Mouse (Mus musculus): ENCODE data around the gene Slc6a6. TPM values are rescaled to one million over a fixed set of nuclear protein-coding genes. Genes with fewer than 3 reads are reported as not detected.
A peak's percentile ranks its signal among the peaks of the same experiment; 100 is the strongest.

Slc6a6 gene
- polyA plus RNA-seq, 2 experiments = 41.2 to 43.3 TPM

GRCm38 (mm10) chr6:91752884-91753283 is 69.0 kb downstream of the Slc6a6 start:
- WGBS = 67% methylated on average over 6 of the region's 8 CpGs
- no peak for ATAC-seq (ENCODE audit: low FRiP score, low read depth)
- H3K4me1 ChIP-seq (ENCODE audit: control insufficient read depth, insufficient read depth, low read length) = no peaks in the 10 kb centered on the region
- H3K9me3 ChIP-seq (ENCODE audit: control insufficient read depth, low read length) = no peaks in the 10 kb centered on the region
- no peak overlapping the region for H3K9ac ChIP-seq (ENCODE audit: low read depth, low read length, severe bottlenecking)
- no peak overlapping the region for H3K4me2 ChIP-seq (replicated peaks; ENCODE audit: low read depth, low read length, severe bottlenecking)
- TF ChIP-seq POLR2A (IDR thresholded peaks at IDR 0.05; ENCODE audit: borderline replicate concordance, extremely low read depth, insufficient read depth, insufficient read length) = no peak
- peaks cover 79% of the 10 kb centered on the region for H3K36me3 ChIP-seq (ENCODE audit: control insufficient read depth, insufficient read depth, low read length)
- DNase-seq (ENCODE audit: low spot score) = no peak
- H3K4me3 ChIP-seq (replicated peaks; ENCODE audit: low read length) = no peak overlapping the region
- H3K27ac ChIP-seq (replicated peaks; ENCODE audit: low read depth, low read length) = no peak overlapping the region
- no peaks in the 10 kb centered on the region for H3K27me3 ChIP-seq (ENCODE audit: control insufficient read depth, insufficient read depth, low read length)

- Histone ChIP-seq H3K27me3 (ENCODE audit: control insufficient read depth, insufficient read depth, low read length) (no peaks in the 10 kb centered on the region), H3K9me3 (ENCODE audit: control insufficient read depth, low read length) (no peaks in the 10 kb centered on the region), H3K4me1 (ENCODE audit: control insufficient read depth, insufficient read depth, low read length) (no peaks in the 10 kb centered on the region), H3K4me3 (replicated peaks; ENCODE audit: low read length) (no peak overlapping the region), H3K9ac (ENCODE audit: low read depth, low read length, severe bottlenecking) (0 out of 2 replicates have a peak overlapping the region, but pooled peaks have one; percentile 28), H3K4me2 (replicated peaks; ENCODE audit: low read depth, low read length, severe bottlenecking) (no peak overlapping the region), H3K36me3 (ENCODE audit: control insufficient read depth, insufficient read depth, low read length) (peaks cover 71% of the 10 kb centered on the region), H3K27ac (replicated peaks; ENCODE audit: low read depth, low read length) (no peak overlapping the region)
- no peak for TF ChIP-seq POLR2A (IDR thresholded peaks at IDR 0.05; ENCODE audit: borderline replicate concordance, extremely low read depth, insufficient read depth, insufficient read length)
- WGBS = 62% methylated on average over 6 of the region's 6 CpGs
- DNase-seq (ENCODE audit: low spot score) (no peak), ATAC-seq (ENCODE audit: low FRiP score, low read depth) (no peak)
Observed at GRCm38 (mm10) chr6:91754098-91754497, 70.2 kb downstream of the Slc6a6 start.

- no peaks in the 10 kb centered on the region for H3K4me1 ChIP-seq (ENCODE audit: control insufficient read depth, insufficient read depth, low read length)
- no peak overlapping the region for H3K27ac ChIP-seq (replicated peaks; ENCODE audit: low read depth, low read length)
- no peak overlapping the region for H3K4me2 ChIP-seq (replicated peaks; ENCODE audit: low read depth, low read length, severe bottlenecking)
- no peaks in the 10 kb centered on the region for H3K9me3 ChIP-seq (ENCODE audit: control insufficient read depth, low read length)
- ATAC-seq (ENCODE audit: low FRiP score, low read depth) = no peak
- DNase-seq (ENCODE audit: low spot score) = no peak
- no peaks in the 10 kb centered on the region for H3K27me3 ChIP-seq (ENCODE audit: control insufficient read depth, insufficient read depth, low read length)
- TF ChIP-seq POLR2A (IDR thresholded peaks at IDR 0.05; ENCODE audit: borderline replicate concordance, extremely low read depth, insufficient read depth, insufficient read length) = no peak
- WGBS = 84% methylated on average over 12 of the region's 12 CpGs
- no peak overlapping the region for H3K9ac ChIP-seq (ENCODE audit: low read depth, low read length, severe bottlenecking)
- peaks cover 66% of the 10 kb centered on the region for H3K36me3 ChIP-seq (ENCODE audit: control insufficient read depth, insufficient read depth, low read length)
- no peak overlapping the region for H3K4me3 ChIP-seq (replicated peaks; ENCODE audit: low read length)
Observed at GRCm38 (mm10) chr6:91754845-91755244, 71.0 kb downstream of the Slc6a6 start.

GRCm38 (mm10) chr6:91762051-91762742 is 78.3 kb downstream of the Slc6a6 start:
- H3K4me2 ChIP-seq (replicated peaks; ENCODE audit: low read depth, low read length, severe bottlenecking) = no peak overlapping the region
- DNase-seq (ENCODE audit: low spot score) = no peak
- H3K27ac ChIP-seq (replicated peaks; ENCODE audit: low read depth, low read length) = no peak overlapping the region
- no peak overlapping the region for H3K4me3 ChIP-seq (replicated peaks; ENCODE audit: low read length)
- no peak overlapping the region for H3K9ac ChIP-seq (ENCODE audit: low read depth, low read length, severe bottlenecking)
- no peak for TF ChIP-seq POLR2A (IDR thresholded peaks at IDR 0.05; ENCODE audit: borderline replicate concordance, extremely low read depth, insufficient read depth, insufficient read length)
- no peak for ATAC-seq (ENCODE audit: low FRiP score, low read depth)
- no peaks in the 10 kb centered on the region for H3K27me3 ChIP-seq (ENCODE audit: control insufficient read depth, insufficient read depth, low read length)
- peaks cover 10% of the 10 kb centered on the region; the same call in 1 of the 2 replicates for H3K36me3 ChIP-seq (ENCODE audit: control insufficient read depth, insufficient read depth, low read length)
- no peaks in the 10 kb centered on the region for H3K4me1 ChIP-seq (ENCODE audit: control insufficient read depth, insufficient read depth, low read length)
- WGBS = 74% methylated on average over 9 of the region's 9 CpGs
- no peaks in the 10 kb centered on the region for H3K9me3 ChIP-seq (ENCODE audit: control insufficient read depth, low read length)

- Histone ChIP-seq H3K27me3 (ENCODE audit: control insufficient read depth, insufficient read depth, low read length) (no peaks in the 10 kb centered on the region), H3K9me3 (ENCODE audit: control insufficient read depth, low read length) (0 out of 2 replicates have a peak, but pooled peaks cover 4% of the 10 kb centered on the region), H3K9ac (ENCODE audit: low read depth, low read length, severe bottlenecking) (no peak overlapping the region), H3K4me2 (replicated peaks; ENCODE audit: low read depth, low read length, severe bottlenecking) (no peak overlapping the region), H3K4me3 (replicated peaks; ENCODE audit: low read length) (no peak overlapping the region), H3K4me1 (ENCODE audit: control insufficient read depth, insufficient read depth, low read length) (no peaks in the 10 kb centered on the region), H3K36me3 (ENCODE audit: control insufficient read depth, insufficient read depth, low read length) (no peaks in the 10 kb centered on the region), H3K27ac (replicated peaks; ENCODE audit: low read depth, low read length) (no peak overlapping the region)
- no peak for DNase-seq (ENCODE audit: low spot score)
- TF ChIP-seq POLR2A (IDR thresholded peaks at IDR 0.05; ENCODE audit: borderline replicate concordance, extremely low read depth, insufficient read depth, insufficient read length) = no peak
- 76% methylated on average over 8 of the region's 8 CpGs for WGBS
- no peak for ATAC-seq (ENCODE audit: low FRiP score, low read depth)
Observed at GRCm38 (mm10) chr6:91767550-91767949, 83.7 kb downstream of the Slc6a6 start.

Measured in limb, embryonic 14.5 days (tissue).